Mouse (Mus musculus) small intestine, adult 2 months (tissue): ENCODE measurements at regions not wholly inside any gene's neighbourhood (a gene's known extent, or its start where the extent isn't known, plus 50 kb on each side); places are given as distances from the start of the nearest gene placed in this dataset.

Experiments used
- CTCF ChIP-seq: fragments of 200-500 bp; IDR thresholded peaks from 2 replicates; pipeline ENCODE4 v1.5.1; 2012; ENCODE audit warnings: low read depth, mild to moderate bottlenecking, control low read depth, inconsistent platforms, low read length, moderate library complexity, mixed read lengths; ENCODE audit not compliant: insufficient replicate concordance, insufficient read length; ENCODE audit errors: extremely low read depth
- POLR2A ChIP-seq: fragments of 200-500 bp; IDR thresholded peaks from 2 replicates; pipeline ENCODE4 v1.6.1; 2012; ENCODE audit warnings: low read depth, mild to moderate bottlenecking, control low read depth, inconsistent platforms, low read length, moderate library complexity

- TF ChIP-seq POLR2A, result no peak
- TF ChIP-seq CTCF, result no peak
Observed at GRCm38 (mm10) chr1:4572311-4572710, 235.4 kb upstream of the Gm37988 start.
